Mouse (Mus musculus) gastrocnemius, adult 18-20 months (tissue): ENCODE measurements around the gene Pgm2l1. TPM values are rescaled to one million over a fixed set of nuclear protein-coding genes. Genes with fewer than 3 reads are reported as not detected.

Experiments
- DNase-seq: peaks from one replicate; pipeline ENCODE4 v3.0.0; 2021; ENCODE audit warnings: low spot score
- total RNA-seq, 2 experiments: library from RNA; stranded (reverse); gene quantifications; 2 replicates each; pipeline ENCODE4 v1.2.3; 2021

The Pgm2l1 gene
- total RNA-seq, 2 experiments from 2014 or later: 18.1 to 19.3 TPM

DNA sequence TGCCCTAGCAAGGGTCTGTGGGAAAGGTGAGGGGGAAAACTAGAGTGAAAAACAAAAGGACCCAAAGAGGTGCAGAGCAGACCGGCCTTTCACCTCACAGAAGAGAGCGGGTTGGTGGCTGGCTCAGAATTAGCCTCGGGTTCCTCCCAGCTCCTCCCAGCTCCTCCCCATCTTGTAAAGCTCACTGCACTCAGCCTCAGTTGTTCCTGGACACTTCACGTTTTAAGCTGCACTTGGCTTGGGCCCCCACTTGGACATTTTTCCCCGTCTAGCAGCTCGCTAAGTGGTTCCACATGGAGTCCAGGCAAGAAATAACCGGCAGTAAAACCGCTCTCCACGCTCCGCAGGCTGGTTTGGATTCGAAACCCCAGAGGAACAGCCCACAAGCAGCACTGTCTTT, 61.4 kb downstream of the Pgm2l1 start:
- peak; percentile 36 for DNase-seq

DNA sequence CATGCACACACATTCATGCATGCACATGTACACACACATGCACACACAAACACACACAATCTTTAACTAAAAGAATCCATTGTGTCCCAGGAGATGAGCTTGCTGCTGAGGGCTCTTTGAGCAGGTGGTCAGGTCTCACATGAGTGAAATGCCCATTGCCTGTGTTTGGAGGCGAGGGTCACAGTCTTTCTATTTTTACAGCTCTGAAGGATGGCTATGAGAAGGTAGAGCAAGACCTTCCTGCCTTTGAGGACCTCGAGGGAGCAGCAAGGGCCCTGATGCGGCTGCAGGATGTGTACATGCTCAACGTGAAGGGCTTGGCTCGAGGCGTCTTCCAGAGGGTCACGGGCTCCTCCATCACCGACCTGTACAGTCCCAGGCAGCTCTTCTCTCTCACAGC, 66.4 kb downstream of the Pgm2l1 start:
- no peak for DNase-seq

DNA sequence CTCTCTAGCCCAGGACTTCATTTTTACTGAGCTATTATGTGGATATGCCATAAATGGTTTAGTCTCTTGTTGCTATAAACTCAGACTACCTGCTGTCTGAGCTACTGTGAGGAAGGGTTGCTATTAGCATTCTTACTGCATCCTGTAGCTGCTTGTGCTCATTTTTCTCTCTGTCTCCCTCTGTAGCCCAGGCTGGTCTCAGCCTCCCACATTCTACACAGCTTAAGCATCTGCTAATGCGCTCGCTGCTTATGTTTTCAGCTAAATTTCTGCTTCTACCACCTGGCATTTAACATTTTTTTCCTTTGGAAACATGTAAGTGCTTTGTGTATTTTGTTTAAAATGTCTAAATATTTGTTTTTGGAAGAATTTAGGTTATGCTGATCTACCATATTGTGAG, 68.6 kb downstream of the Pgm2l1 start:
- no peak for DNase-seq

DNA sequence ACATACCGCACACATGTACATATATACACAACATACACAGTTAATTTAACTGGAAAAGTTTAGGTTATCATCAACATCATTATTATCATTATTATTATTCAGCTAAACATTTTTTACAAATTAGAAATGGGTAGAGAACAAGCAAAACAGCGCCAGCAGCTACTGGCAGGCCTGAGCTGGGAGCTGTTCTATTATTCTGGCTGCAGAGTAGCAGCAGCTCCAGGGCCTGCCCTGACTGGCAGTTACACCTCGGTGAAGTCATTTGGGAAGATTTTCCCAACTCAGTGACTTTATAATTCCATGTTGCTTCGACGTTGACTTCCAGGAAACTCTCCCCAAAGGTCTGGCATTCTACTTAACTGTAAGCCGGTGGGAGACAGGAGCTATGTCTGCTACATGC, 69.5 kb downstream of the Pgm2l1 start:
- DNase-seq: no peak

DNA sequence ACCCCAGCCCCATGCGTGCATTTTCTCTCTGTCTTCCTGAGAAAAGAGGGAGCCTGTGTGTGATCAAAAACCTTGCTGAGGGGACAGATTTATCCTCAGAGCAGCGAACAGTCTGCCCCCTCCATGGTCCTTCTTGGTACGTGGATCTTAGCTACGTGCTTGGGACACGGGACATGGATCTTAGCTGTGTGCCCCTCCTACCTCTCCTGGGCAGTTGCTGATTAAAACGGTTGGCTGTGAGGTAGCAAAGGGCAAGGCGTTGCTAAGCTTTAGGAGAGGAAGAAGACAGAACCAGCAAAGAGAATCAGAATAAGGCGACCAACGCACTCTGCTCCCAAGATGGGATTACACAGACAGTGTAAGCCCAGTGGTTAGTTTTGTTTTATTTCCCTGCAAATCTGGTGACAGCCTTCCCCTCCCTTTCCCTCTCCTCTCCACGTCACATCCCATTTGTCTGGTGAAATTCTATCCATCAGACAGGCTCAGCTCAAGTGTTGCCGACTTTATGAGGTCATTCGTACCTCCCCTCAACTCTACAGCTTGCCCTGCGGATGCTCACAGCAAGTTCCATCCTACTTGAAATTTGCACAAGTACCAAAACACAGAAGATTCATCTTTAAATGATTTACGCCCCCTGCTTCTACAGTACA, 71.8 kb downstream of the Pgm2l1 start:
- no peak for DNase-seq

DNA sequence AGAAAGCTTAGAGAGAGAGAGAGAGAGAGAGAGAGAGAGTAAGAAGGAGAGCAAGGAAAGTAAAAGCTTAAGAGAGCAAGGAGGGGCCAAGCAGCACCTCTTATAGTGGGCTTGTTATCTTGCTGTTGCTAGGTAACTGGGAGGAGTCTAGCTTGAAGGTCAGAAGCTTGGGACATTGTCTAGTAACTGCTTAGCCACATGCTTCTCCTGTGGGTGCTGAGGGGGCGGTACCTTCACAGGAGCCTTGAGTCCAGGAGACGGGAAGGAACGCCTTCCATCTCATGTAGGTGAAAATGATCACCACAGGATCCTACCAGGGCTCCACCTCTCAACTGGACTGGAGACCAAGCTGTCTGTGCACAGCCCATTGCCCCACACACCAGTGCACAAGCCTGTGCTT, 74.2 kb downstream of the Pgm2l1 start:
- no peak for DNase-seq

DNA sequence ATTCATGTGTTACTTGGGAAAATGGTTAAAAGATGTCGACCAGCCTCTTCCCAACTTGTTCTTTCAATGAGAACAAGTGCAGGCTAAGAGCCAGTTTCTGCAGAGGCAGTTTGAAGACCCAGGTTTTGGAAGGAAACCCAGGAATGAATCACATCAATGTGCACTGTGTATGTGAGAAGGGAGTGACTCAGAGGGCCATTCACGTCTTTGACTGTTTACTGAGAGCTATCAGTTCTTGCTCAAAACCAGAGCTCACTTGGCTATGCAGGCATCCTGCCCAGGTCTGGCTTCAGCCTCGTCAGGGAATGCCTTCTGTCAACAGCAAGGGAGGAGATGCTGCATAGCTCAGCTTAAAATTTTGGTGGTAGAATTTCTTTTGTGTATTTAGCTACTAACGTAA, 75.1 kb downstream of the Pgm2l1 start:
- peak; percentile 22 for DNase-seq

DNA sequence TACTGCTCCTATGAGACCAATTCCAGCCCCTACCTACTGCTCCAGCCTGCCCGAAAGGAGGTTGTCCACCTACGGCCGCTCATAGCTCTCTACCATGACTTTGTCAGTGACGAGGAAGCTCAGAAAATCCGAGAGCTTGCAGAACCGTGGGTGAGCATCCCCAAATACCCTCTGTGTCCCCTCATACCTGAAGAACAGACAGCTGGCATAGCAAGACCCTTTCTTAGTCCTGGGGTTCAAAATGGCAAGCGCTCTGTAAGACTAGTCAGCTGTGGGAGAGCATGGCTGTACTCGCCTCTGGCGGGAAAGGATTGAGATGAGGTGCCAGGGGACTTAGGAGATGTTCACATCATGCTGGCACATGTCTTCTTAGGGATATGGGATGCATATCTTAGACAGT, 78.7 kb downstream of the Pgm2l1 start:
- DNase-seq: no peak

DNA sequence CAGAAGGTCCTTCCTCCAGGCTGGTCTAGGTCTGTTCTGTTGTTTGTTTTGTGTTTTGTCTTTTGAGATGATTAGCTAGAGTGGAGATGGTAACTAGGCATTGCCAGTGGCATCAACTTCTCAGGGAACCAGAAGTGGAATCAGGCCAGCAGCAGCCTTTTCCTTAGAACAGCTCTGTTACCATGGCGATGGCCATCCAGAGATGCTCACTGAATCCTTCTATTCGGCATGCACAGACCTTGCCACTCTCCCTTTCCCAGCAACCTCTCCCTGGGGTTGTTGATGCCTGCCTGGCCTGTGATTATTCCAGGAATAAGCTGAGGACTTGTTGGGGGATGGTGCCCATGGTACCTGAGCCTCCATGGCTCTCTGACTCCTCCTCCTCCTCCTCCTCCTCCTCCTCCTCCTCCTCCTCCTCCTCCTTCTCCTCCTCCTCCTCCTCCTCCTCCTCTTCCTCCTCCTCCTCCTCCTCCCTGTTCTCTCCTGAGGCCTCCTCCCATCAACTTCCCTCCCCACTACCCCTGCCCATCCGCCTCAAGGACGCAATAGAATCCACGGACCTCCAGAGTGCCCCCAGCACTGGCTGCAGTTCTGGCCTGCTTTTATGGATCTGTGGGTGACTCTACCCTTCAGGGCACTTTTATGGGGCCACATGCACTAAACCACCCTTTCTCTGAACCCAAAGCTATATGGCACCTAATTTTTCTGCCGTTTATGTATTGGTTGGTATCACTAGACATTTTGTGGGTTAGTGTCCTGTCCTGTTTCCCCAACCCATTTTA, 80.9 kb downstream of the Pgm2l1 start:
- no peak for DNase-seq

DNA sequence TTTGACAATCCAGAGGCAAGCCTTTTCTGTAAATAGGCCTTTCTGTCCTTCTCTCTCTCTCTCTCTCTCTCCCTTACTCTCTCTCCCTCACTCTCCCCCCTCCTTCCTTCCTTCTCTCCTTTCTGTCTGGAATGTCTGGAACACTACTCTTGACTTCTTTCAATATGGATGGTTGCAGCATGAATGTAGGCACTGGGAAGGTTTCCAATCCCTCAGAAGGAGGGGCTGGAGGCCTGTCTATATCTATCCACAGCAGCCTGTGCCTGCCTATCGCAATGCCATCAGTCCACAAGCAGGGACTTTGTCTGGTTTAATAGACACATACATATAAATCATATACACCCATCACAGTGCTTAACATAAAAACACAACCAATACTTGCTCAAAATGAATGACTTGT, 82.0 kb downstream of the Pgm2l1 start:
- no peak for DNase-seq

DNA sequence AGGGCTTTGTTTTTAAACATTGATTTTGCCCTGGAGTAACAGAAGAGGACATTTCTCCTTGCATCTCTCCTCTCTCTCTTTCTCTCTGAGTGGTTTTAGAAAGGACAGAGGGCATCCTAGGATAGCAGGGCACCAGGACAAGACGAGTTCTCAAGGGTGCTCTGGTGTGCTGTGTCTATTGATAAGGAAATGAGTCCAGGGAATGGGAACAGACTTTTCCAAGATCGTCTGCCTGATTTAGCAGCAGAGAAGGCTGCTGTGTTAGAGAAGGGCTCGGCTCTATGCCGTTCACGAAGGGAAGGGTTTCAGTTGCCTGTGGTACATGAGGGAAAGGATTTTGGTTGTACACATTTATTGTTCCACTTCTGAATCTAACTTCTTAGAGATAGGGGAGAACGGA, 82.5 kb downstream of the Pgm2l1 start:
- DNase-seq: no peak

DNA sequence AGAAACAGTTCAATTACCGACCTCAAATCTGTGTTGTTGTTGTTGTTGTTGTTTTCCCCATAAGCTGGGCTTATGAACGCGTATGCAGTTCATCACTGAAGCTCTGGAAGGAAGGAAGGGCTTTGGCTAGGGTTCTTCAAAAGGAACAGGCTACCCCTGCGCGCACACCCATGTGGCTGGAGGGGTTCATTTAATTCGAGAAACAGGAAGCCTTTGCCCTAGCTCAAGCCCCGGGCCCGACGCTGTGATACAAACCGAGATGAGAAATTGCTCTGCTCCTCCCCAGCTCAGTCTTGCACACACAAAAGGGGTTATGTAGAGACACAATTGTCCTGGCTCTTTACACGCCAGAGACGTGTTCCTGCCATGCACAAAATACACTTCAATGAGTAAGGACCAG, 83.1 kb downstream of the Pgm2l1 start:
- DNase-seq: no peak

DNA sequence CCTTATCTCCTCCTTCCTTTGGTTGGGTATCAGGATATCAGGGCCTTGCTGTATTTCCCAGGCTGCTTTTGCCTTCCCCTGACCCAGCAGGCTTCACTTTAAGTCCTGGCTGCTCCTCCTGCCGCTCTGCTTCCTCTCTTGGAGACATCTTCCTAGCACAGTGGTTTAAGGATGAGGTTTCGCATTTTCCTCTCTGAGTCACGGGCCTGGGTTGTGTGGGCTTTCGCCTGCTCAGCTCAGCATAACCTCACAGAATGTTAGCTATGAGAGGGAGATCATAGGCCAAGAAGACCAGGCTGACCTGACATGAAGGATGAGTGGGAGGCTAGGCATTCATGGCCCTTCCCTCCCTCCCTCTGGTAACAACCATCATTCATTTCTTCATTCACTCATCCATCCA, 85.5 kb downstream of the Pgm2l1 start:
- no peak for DNase-seq

DNA sequence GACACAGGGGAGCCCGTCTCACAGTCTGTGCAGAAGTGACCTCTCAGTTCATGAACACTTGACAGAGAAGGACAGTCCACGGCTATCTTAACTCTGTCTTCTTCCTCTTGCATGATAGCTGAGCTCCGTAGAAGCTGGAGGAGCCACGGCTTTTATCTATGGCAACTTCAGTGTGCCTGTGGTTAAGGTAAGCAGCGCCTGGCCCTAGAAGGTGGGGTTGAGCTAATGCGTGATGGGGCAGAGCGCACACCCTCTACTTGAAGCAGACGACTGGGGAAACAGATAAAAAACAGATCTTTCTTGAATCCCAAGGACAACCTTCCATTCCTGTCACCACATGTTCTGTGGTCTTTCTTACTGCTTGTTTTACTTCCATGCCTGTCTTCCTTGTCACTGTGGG, 89.7 kb downstream of the Pgm2l1 start:
- DNase-seq: no peak

DNA sequence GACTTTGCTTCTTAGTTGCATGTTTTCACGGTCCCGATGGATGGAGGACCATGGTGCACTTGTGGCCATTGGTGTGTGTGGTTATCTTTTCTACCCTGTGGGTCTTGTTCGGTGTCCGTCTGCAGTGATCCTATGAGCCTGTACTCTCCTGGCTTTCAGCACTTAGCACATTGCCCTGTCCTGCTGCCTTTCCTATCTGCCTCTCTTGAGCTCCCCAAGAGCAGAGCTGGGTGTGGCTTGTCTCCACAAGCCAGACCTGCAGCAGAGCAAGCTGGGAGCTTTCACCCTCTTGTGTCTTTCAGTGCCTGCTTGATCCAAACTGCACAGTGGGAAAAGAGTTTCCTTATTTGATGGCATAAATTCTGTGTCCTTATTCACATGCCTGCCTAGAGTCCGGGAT, 90.3 kb downstream of the Pgm2l1 start:
- DNase-seq: no peak

DNA sequence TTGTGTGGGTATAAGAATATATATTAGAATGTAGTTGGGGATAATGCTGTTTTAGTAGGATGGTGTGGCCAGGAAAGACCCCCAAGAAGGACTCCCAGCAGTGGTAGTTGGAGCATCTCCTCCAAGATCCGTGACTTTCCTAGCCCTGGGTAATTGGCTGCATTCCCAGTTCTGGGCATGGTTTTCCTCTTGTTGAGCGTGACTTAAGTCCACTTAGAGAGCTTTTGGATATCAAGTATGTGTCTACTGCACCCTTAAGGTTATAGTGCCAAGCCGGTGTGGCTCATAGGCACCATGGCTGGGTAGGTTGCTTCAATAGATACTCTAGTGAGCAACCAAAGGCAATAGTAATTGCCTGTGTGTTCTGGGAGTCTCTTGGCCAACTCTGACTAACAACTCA, 96.5 kb downstream of the Pgm2l1 start:
- no peak for DNase-seq

DNA sequence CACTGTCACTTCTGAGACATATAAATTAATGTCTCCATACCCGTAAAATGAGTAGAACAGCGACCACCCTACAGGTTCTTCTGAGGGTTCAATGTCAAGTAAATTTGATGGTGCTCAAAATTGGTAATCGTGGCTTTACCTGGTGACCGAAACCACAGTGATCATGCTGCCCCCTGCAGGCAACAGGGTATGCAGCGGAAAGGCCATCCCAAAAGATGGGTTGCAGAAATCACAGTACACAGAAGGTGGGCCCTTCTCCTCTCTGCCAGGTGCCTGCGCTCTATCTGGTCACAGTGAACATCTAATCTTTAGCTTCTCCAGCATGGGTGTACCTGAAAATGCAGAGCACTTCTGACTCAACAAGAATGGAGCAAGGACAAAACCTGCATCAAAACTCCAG, 98.3 kb downstream of the Pgm2l1 start:
- peak; percentile 29 for DNase-seq

DNA sequence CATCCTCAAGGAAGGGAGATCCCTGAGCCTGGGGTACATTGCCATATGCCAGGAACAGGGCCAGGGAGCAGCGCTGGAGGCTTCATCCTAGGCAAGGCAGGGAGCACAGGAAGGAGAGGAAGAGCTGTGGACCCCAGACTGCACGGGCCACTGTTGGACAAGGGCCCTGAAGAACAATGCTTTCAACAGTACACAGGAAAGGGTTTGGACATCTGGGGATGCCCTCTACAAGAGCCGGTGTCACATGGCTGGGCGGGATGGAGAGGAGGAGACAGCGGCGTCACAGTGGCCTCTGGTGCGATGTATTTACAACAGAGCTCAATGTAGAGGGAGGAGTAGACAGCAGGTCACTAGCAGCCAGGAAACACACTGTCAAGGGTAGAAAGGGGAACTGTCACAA, 100.3 kb downstream of the Pgm2l1 start:
- DNase-seq: no peak

Other genes with a start within 250 kb of the Pgm2l1 start
- 1 to 10 TPM; 4.6 to 7.1 TPM for gene Rnf169, start 246.9 kb upstream of the Pgm2l1 start, total RNA-seq
- 1 to 10 TPM; 1.4 to 1.7 TPM for gene Chrdl2, start 221.2 kb upstream of the Pgm2l1 start, total RNA-seq
- 1 to 10 TPM; 4.8 to 5.2 TPM for gene Pold3, start 105.8 kb upstream of the Pgm2l1 start, total RNA-seq
- 1 to 10 TPM; 3.9 to 4.3 TPM for gene Lipt2, start 68.1 kb upstream of the Pgm2l1 start, total RNA-seq
- gene Kcne3, start 50.9 kb upstream of the Pgm2l1 start, total RNA-seq: under 1 TPM; 0.39 to 0.55 TPM
- under 1 TPM; 0.11 to 0.14 TPM for gene P4ha3, start 58.1 kb downstream of the Pgm2l1 start, total RNA-seq
- gene C2cd3, start 144.8 kb downstream of the Pgm2l1 start, total RNA-seq: 1 to 10 TPM; 5.5 to 6.1 TPM
- 10 to 100 TPM; 22.6 to 24.6 TPM for gene Ppme1, start 144.9 kb downstream of the Pgm2l1 start, total RNA-seq
- 100 to 1,000 TPM in 1 of 2 experiments, 10 to 100 TPM in 1; 94.4 to 203 TPM for gene Ucp3, start 245.6 kb downstream of the Pgm2l1 start, total RNA-seq